Comparison of ENCODE assay signal across 8 mouse cellular contexts in the genomic region with DNA sequence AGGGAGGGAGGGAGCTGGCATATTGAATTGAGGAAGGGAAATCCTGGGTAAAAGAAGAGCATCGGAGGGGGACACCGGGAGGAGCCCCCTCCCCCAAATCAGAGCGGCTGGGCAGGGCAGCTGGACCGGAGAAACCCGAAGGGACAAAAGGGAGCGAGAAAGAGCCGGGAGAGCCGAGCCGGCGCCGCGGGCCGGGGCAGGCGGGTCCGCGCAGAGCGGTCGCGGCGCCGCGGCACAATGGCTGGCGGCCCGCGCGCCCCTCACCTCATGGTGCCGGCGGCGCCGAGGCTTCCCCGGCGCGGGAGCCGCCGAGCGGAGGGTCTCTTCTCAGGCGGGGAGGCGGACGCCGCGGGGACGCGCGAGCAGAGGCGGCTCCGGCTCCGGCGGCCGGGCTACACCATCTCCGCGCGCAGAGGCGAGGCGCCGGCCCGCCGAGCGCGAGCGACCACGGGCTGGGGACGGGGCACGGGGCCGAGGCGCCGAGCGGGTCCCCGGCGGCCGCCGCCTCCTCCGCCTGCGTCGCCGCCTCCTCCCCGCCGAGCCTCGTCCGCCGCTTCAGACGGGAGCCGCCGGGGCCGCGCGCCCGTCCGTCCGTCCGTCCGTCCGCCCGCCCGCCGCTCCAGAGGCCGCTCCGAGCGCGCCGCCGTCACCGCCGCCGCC. TPM values are rescaled to one million over a fixed set of nuclear protein-coding genes. Genes with fewer than 3 reads are reported as not detected.
DNase-seq lines count a peak whose midpoint lies in the region; ATAC-seq lines count a peak whose summit lies in the region.

No protein-coding gene starts in this region.

- under 1% methylated on average over 57 of the region's 104 CpGs for WGBS in heart, embryonic 13.5 days
- whole genome bisulfite sequencing in neural tube, embryonic 15.5 days: under 1% methylated on average over 55 of the region's 104 CpGs

- H3K27ac ChIP-seq in heart, embryonic 13.5 days (replicated peaks): peak overlapping the region; percentile 95
- peak overlapping the region; percentile 99 for H3K27ac ChIP-seq in neural tube, embryonic 15.5 days (replicated peaks)

- H3K4me3 ChIP-seq in heart, embryonic 13.5 days: peak overlapping the region; percentile 92
- peak overlapping the region; percentile 87 for H3K4me3 ChIP-seq in neural tube, embryonic 15.5 days (replicated peaks)

- peak; percentile 44 for DNase-seq in embryo, embryonic 10 days (ENCODE audit: low spot score)
- no peak for DNase-seq in embryo, embryonic 10.5 days (ENCODE audit: low spot score)
- peak; percentile 43 for DNase-seq in urinary bladder, adult 2 months (ENCODE audit: low spot score)
- no peak for DNase-seq in urinary bladder, postnatal 4 days (ENCODE audit: low spot score in 2 of 2)
- peak; percentile 8 for DNase-seq in liver

- ATAC-seq in heart, embryonic 13.5 days (ENCODE audit: extremely low read depth, insufficient number of reproducible peaks, low FRiP score, low TSS enrichment): peak; percentile 40; the same call in 1 of the 2 replicates
- ATAC-seq in neural tube, embryonic 15.5 days (ENCODE audit: low FRiP score): peak; percentile 67
- ATAC-seq in granulocyte monocyte progenitor cell, adult 5-6 weeks (replicated peaks; ENCODE audit: poor library complexity, severe bottlenecking): no peak

- peaks cover 46% of the 10 kb centered on the region for H3K4me1 ChIP-seq in heart, embryonic 13.5 days
- peaks cover 34% of the 10 kb centered on the region for H3K4me1 ChIP-seq in neural tube, embryonic 15.5 days

- peaks cover 8% of the 10 kb centered on the region; the same call in 1 of the 2 replicates for H3K36me3 ChIP-seq in heart, embryonic 13.5 days
- H3K36me3 ChIP-seq in neural tube, embryonic 15.5 days: no peaks in the 10 kb centered on the region

- H3K9me3 ChIP-seq in heart, embryonic 13.5 days: no peaks in the 10 kb centered on the region
- no peaks in the 10 kb centered on the region for H3K9me3 ChIP-seq in neural tube, embryonic 15.5 days (replicated peaks)

- H3K27me3 ChIP-seq in heart, embryonic 13.5 days (replicated peaks): no peaks in the 10 kb centered on the region
- H3K27me3 ChIP-seq in neural tube, embryonic 15.5 days (replicated peaks): no peaks in the 10 kb centered on the region

- peak overlapping the region; percentile 99 for H3K9ac ChIP-seq in heart, embryonic 13.5 days
- H3K9ac ChIP-seq in neural tube, embryonic 15.5 days (replicated peaks): peak overlapping the region; percentile 96

- H3K4me2 ChIP-seq in heart, embryonic 13.5 days: peak overlapping the region; percentile 73
- H3K4me2 ChIP-seq in neural tube, embryonic 15.5 days: peak overlapping the region; percentile 62

RNA-seq across cellular contexts. Expression of a gene that starts 0.4 kb away (rescaled TPM):
- 69.5 and 103 TPM in 2 replicates for polyA plus RNA-seq in urinary bladder, adult 2 months (2012; rRNA removed)
- polyA plus RNA-seq in heart, embryonic 13.5 days (2015; fragmentation: Nextera tagmentation; extraction: Ambion mirVana): 14.7 and 14.8 TPM in 2 replicates
- 27.7 and 34.1 TPM in 2 replicates for polyA plus RNA-seq in neural tube, embryonic 15.5 days (2015; fragmentation: Nextera tagmentation; extraction: Ambion mirVana)
- 3.4 and 3.6 TPM in 2 replicates for total RNA-seq in granulocyte monocyte progenitor cell, adult 5-6 weeks (2014; fragmentation: Nextera tagmentation)
- total RNA-seq in granulocyte monocyte progenitor cell, adult 5-6 weeks (2017): 1.2 and 1.8 TPM in 2 replicates

Comparison
In these comparisons a context has a peak if more than half of its experiments do, and no peak if none do; other contexts are left out.
1. DNase-seq: peak in embryo, embryonic 10 days (single experiment), urinary bladder, adult 2 months (single experiment) and liver (single experiment); none in embryo, embryonic 10.5 days (single experiment) and urinary bladder, postnatal 4 days (0 of 2).